Mouse (Mus musculus) stomach, postnatal 0 days (tissue): ENCODE measurements around the gene Lzic. TPM values are rescaled to one million over a fixed set of nuclear protein-coding genes. Genes with fewer than 3 reads are reported as not detected.

Experiments used
- ATAC-seq: fragments of 200-750 bp; cut with Nextera tagmentation; 2 replicates; pipeline ENCODE4 v1.8.0; 2017; ENCODE audit not compliant: low FRiP score, low TSS enrichment
- DNase-seq: peaks from one replicate; pipeline ENCODE4 v3.0.0-alpha.2; 2016; ENCODE audit warnings: low spot score
- H3K27ac ChIP-seq: fragments of 300-500 bp; sonication (generic); replicated peaks from 2 replicates; pipeline ENCODE4 v1.5.1; 2014; ENCODE audit warnings: mild to moderate bottlenecking, control low read depth
- H3K27me3 ChIP-seq: fragments of 300-500 bp; sonication (generic); 2 replicates; pipeline ENCODE4 v1.6.1; 2014; ENCODE audit warnings: low read length; ENCODE audit not compliant: control insufficient read depth, insufficient read depth
- H3K36me3 ChIP-seq: fragments of 300-500 bp; sonication (generic); 2 replicates; pipeline ENCODE4 v1.6.1; 2014; ENCODE audit warnings: low read length, mixed read lengths; ENCODE audit not compliant: control insufficient read depth, insufficient read depth
- H3K4me1 ChIP-seq: fragments of 300-500 bp; sonication (generic); replicated peaks from 2 replicates; pipeline ENCODE4 v1.6.1; 2014; ENCODE audit warnings: antibody characterized with exemption; ENCODE audit not compliant: control insufficient read depth, insufficient read depth
- H3K4me2 ChIP-seq: fragments of 300-500 bp; sonication (generic); replicated peaks from 2 replicates; pipeline ENCODE4 v1.6.1; 2014; ENCODE audit warnings: low read depth, mild to moderate bottlenecking, control low read depth, moderate library complexity
- H3K4me3 ChIP-seq: fragments of 300-500 bp; sonication (generic); 2 replicates; pipeline ENCODE4 v1.5.1; 2014; ENCODE audit warnings: low read depth, low read length, control low read depth
- H3K9ac ChIP-seq: fragments of 300-500 bp; sonication (generic); 2 replicates; pipeline ENCODE4 v1.6.1; 2014; ENCODE audit warnings: mild to moderate bottlenecking, low read length, control low read depth, mixed read lengths
- H3K9me3 ChIP-seq: fragments of 300-500 bp; sonication (generic); 2 replicates; pipeline ENCODE4 v1.6.1; 2016; ENCODE audit warnings: low read length; ENCODE audit not compliant: control insufficient read depth
- CTCF ChIP-seq: IDR thresholded peaks from 2 replicates; pipeline ENCODE4 v1.5.1; 2016; ENCODE audit warnings: antibody characterized with exemption, low read depth, mild to moderate bottlenecking, moderate library complexity
- EP300 ChIP-seq: optimal IDR thresholded peaks from 2 replicates; pipeline ENCODE3; 2016; ENCODE audit warnings: antibody characterized with exemption
- WGBS: fragments of 180-500 bp; shearing (Covaris S2); extraction: QIAGEN DNeasy Blood & Tissue Kit; methylation state at CpG from one replicate; pipeline ENCODE4 v1.1.7; 2014; 5-methylcytosine and 5-hydroxymethylcytosine counted together
- polyA plus RNA-seq: library from polyadenylated mRNA; unstranded; fragments of >200 nt; fragmentation: Nextera tagmentation; extraction: Ambion mirVana; gene quantifications from 2 replicates; pipeline ENCODE4 v1.2.1, GENCODE M21; 2015

The Lzic gene
- polyA plus RNA-seq, 1 experiment from 2014 or later = 22.5 TPM

DNA sequence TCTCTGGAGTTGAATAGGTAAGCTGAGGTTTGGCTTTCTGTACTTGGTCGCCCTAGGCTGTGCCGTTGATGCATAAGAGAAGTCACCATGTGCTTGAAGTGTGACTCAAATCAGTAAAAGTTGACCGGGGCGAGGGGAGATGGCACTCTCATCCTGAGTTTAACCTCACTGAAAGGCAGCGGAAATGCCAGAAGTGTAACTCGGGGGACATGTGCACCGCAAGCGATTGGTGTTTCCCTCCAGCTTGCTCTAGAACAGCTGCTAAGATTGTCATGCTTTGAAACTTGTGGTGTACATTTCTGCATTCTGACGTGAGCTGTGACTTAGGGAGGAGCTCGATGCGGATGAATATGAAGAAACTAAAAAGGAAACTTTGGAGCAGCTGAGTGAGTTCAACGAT, 2.7 kb downstream of the Lzic start:
- DNase-seq (no peak), ATAC-seq (no peak)
- Histone ChIP-seq H3K4me3 (no peak overlapping the region), H3K27ac (no peak overlapping the region), H3K4me1 (peaks cover 6% of the 10 kb centered on the region; the same call in 1 of the 2 replicates), H3K36me3 (no peaks in the 10 kb centered on the region; the same call in 1 of the 2 replicates), H3K4me2 (no peak overlapping the region), H3K27me3 (no peaks in the 10 kb centered on the region), H3K9me3 (no peaks in the 10 kb centered on the region), H3K9ac (no peak overlapping the region)
- WGBS = 93% methylated on average over 12 of the region's 12 CpGs
- TF ChIP-seq EP300 (no peak), CTCF (no peak)

- H3K4me2 ChIP-seq = no peak overlapping the region
These were observed 4.6 kb downstream of the Lzic start for GRCm38 (mm10) chr4:149489415-149490240.

GRCm38 (mm10) chr4:149491151-149491550, 6.1 kb downstream of the Lzic start:
- no peak overlapping the region for H3K4me3 ChIP-seq
- ATAC-seq (no peak), DNase-seq (no peak)
- H3K9me3 ChIP-seq = no peaks in the 10 kb centered on the region
- no peak overlapping the region for H3K4me2 ChIP-seq
- H3K9ac ChIP-seq = no peak overlapping the region
- 97% methylated on average over 3 of the region's 3 CpGs for WGBS
- H3K4me1 ChIP-seq = no peaks in the 10 kb centered on the region
- H3K27ac ChIP-seq = no peak overlapping the region
- peaks cover 7% of the 10 kb centered on the region for H3K36me3 ChIP-seq
- H3K27me3 ChIP-seq = no peaks in the 10 kb centered on the region
- TF ChIP-seq EP300 (no peak), CTCF (peak; percentile 41)

More at GRCm38 (mm10) chr4:149489415-149490240, 4.6 kb downstream of the Lzic start:
- H3K9ac ChIP-seq = no peak overlapping the region
- H3K4me1 ChIP-seq = peaks cover 3% of the 10 kb centered on the region; the same call in 1 of the 2 replicates
- H3K36me3 ChIP-seq = peaks cover 4% of the 10 kb centered on the region
- TF ChIP-seq CTCF (no peak), EP300 (no peak)
- DNase-seq (peak; percentile 63), ATAC-seq (peak; percentile 49)
- 58% methylated on average over 14 of the region's 14 CpGs for WGBS
- no peaks in the 10 kb centered on the region for H3K9me3 ChIP-seq
- no peaks in the 10 kb centered on the region for H3K27me3 ChIP-seq
- 0 out of 2 replicates have a peak overlapping the region, but pooled peaks have one; percentile 40 for H3K27ac ChIP-seq
- no peak overlapping the region for H3K4me3 ChIP-seq

GRCm38 (mm10) chr4:149496612-149497011, 11.6 kb downstream of the Lzic start:
- WGBS = 68% methylated on average over 2 of the region's 2 CpGs
- no peak for ATAC-seq

GRCm38 (mm10) chr4:149498901-149499300, 13.9 kb downstream of the Lzic start:
- DNase-seq (no peak), ATAC-seq (no peak)
- Histone ChIP-seq H3K36me3 (peaks cover 13% of the 10 kb centered on the region), H3K4me3 (no peak overlapping the region), H3K4me1 (no peaks in the 10 kb centered on the region), H3K9ac (no peak overlapping the region), H3K27ac (no peak overlapping the region), H3K4me2 (no peak overlapping the region), H3K27me3 (no peaks in the 10 kb centered on the region), H3K9me3 (no peaks in the 10 kb centered on the region)
- WGBS = 70% methylated on average over 8 of the region's 8 CpGs
- no peak for TF ChIP-seq EP300

More at GRCm38 (mm10) chr4:149496612-149497011, 11.6 kb downstream of the Lzic start:
- Histone ChIP-seq H3K27me3 (no peaks in the 10 kb centered on the region), H3K27ac (no peak overlapping the region), H3K4me1 (no peaks in the 10 kb centered on the region), H3K9me3 (no peaks in the 10 kb centered on the region), H3K9ac (no peak overlapping the region), H3K4me2 (no peak overlapping the region), H3K4me3 (no peak overlapping the region), H3K36me3 (peaks cover 16% of the 10 kb centered on the region)
- DNase-seq = no peak
- TF ChIP-seq CTCF (no peak), EP300 (no peak)

- Histone ChIP-seq H3K27me3 (no peaks in the 10 kb centered on the region), H3K9ac (no peak overlapping the region), H3K36me3 (peaks cover 11% of the 10 kb centered on the region), H3K27ac (no peak overlapping the region), H3K4me3 (no peak overlapping the region), H3K4me1 (no peaks in the 10 kb centered on the region), H3K9me3 (no peaks in the 10 kb centered on the region), H3K4me2 (no peak overlapping the region)
- no peak for ATAC-seq
- 88% methylated on average over 5 of the region's 5 CpGs for WGBS
- no peak for DNase-seq
- TF ChIP-seq EP300 = no peak
- no peak for TF ChIP-seq CTCF
These were observed 14.8 kb downstream of the Lzic start for GRCm38 (mm10) chr4:149499790-149500189.
